ENCODE assay signal across 24 mouse cellular contexts in genomic region chr9:43012541-43012940, GRCm38 (mm10).
DNase-seq lines count a peak whose midpoint lies in the region; ATAC-seq and TF ChIP-seq lines count a peak whose summit lies in the region.
"Had no signal": no experiment of that assay in that cellular context is flagged by ENCODE, and none has a peak within 500 bp of the region (broad histone marks: within the 10 kb centered on the region; RNA-seq: fewer than 3 reads in every experiment).

No protein-coding gene starts in this region.

- H3K27ac ChIP-seq in heart, adult 2 months = no peak overlapping the region
- H3K27ac ChIP-seq in forebrain, embryonic 15.5 days (replicated peaks) = no peak overlapping the region
- H3K27ac ChIP-seq: embryonic facial prominence, embryonic 12.5 days; heart, embryonic 13.5 days; hindbrain, embryonic 14.5 days; midbrain, embryonic 10.5 days; stomach, embryonic 15.5 days had no signal

- no peaks in the 10 kb centered on the region for H3K79me2 ChIP-seq in heart, adult 2 months (replicated peaks; ENCODE audit: control insufficient read depth, insufficient read depth, low read length)

- TF ChIP-seq POLR2A in heart, adult 2 months (IDR thresholded peaks at IDR 0.05; ENCODE audit: insufficient read depth, low read depth, low read length) = no peak

- H3K4me3 ChIP-seq in heart, adult 2 months = no peak overlapping the region
- H3K4me3 ChIP-seq in forebrain, embryonic 15.5 days = no peak overlapping the region
- H3K4me3 ChIP-seq: embryonic facial prominence, embryonic 12.5 days; erythroblast, embryonic 14.5 days; heart, embryonic 13.5 days; midbrain, embryonic 10.5 days; myocyte; stomach, embryonic 15.5 days had no signal

- no peaks in the 10 kb centered on the region for H3K9me3 ChIP-seq in forebrain, embryonic 15.5 days
- H3K9me3 ChIP-seq: embryonic facial prominence, embryonic 12.5 days; heart, embryonic 13.5 days; midbrain, embryonic 10.5 days; stomach, embryonic 15.5 days had no signal

- H3K27me3 ChIP-seq in heart, adult 2 months (ENCODE audit: control insufficient read depth, insufficient read depth, low read length) = no peaks in the 10 kb centered on the region
- no peaks in the 10 kb centered on the region for H3K27me3 ChIP-seq in forebrain, embryonic 15.5 days
- H3K27me3 ChIP-seq: embryonic facial prominence, embryonic 12.5 days; heart, embryonic 13.5 days; Patski; stomach, embryonic 15.5 days had no signal

- peak; percentile 18 to 21 for DNase-seq in cerebellum, adult 18-20 months
- no peak for DNase-seq in cerebellum, adult 11 months
- DNase-seq in heart, postnatal 4 days = peak; percentile 36
- DNase-seq in heart, adult 2 months = no peak
- DNase-seq in 3134 (ENCODE audit: extremely low read depth, insufficient read length, low spot score) = peak; percentile 30
- peak; percentile 42 for DNase-seq in large intestine, adult 2 months (ENCODE audit: low read depth, low spot score)
- DNase-seq: adrenal gland, adult 2 months; cerebellum, adult 9-11 months; heart, postnatal 36 days; kidney, adult 18-20 months; kidney, postnatal 10 days; thymus, postnatal 36 days had no signal

- no peak for TF ChIP-seq CTCF in heart, adult 2 months (IDR thresholded peaks at IDR 0.05)

- intact Hi-C loops in heart, adult 2 months (cut with DNase I) = no loop called here

- ATAC-seq in forebrain, embryonic 15.5 days (replicated peaks) = no peak
- ATAC-seq: forebrain, embryonic 14.5 days; inflammation-experienced regulatory T-cells, adult 6 months; midbrain, embryonic 16.5 days; Patski had no signal

- no peak overlapping the region for H3K9ac ChIP-seq in heart, adult 2 months (ENCODE audit: low read depth, low read length)
- no peak overlapping the region for H3K9ac ChIP-seq in forebrain, embryonic 15.5 days (replicated peaks)
- H3K9ac ChIP-seq: embryonic facial prominence, embryonic 12.5 days; heart, embryonic 13.5 days; hindbrain, embryonic 14.5 days; stomach, embryonic 15.5 days had no signal

- 58% methylated on average over 5 of the region's 5 CpGs for WGBS in heart, adult 2 months
- WGBS in large intestine, adult 2 months = 26% methylated on average over 5 of the region's 5 CpGs
- 81% methylated on average over 5 of the region's 5 CpGs for WGBS in forebrain, embryonic 15.5 days

- no peak for TF ChIP-seq EP300 in heart, adult 2 months (IDR thresholded peaks at IDR 0.05; ENCODE audit: insufficient read depth, low read depth, low read length)

- peaks cover 27% of the 10 kb centered on the region for H3K36me3 ChIP-seq in heart, adult 2 months (ENCODE audit: control insufficient read depth, insufficient read depth, low read length)
- peaks cover 44% of the 10 kb centered on the region for H3K36me3 ChIP-seq in forebrain, embryonic 15.5 days

- H3K4me1 ChIP-seq in heart, adult 2 months (ENCODE audit: control insufficient read depth, insufficient read depth, low read length) = 0 out of 2 replicates have a peak, but pooled peaks cover 1% of the 10 kb centered on the region
- no peaks in the 10 kb centered on the region for H3K4me1 ChIP-seq in forebrain, embryonic 15.5 days
- H3K4me1 ChIP-seq: embryonic facial prominence, embryonic 12.5 days; heart, embryonic 13.5 days; midbrain, embryonic 10.5 days; stomach, embryonic 15.5 days had no signal

- H3K4me2 ChIP-seq in forebrain, embryonic 15.5 days (replicated peaks) = no peak overlapping the region
- H3K4me2 ChIP-seq: embryonic facial prominence, embryonic 12.5 days; heart, embryonic 13.5 days; hindbrain, embryonic 14.5 days; stomach, embryonic 15.5 days had no signal

Comparison
In these comparisons a context has a peak if more than half of its experiments do, and no peak if none do; other contexts are left out.
1. DNase-seq: peak in cerebellum, adult 18-20 months (2 of 2), heart, postnatal 4 days (single experiment), 3134 (single experiment) and large intestine, adult 2 months (single experiment); none in cerebellum, adult 11 months (single experiment) and heart, adult 2 months (0 of 2).